Mouse (Mus musculus) limb, embryonic 10.5 days (tissue): ENCODE results near the gene Arsa. TPM values are rescaled to one million over a fixed set of nuclear protein-coding genes. Genes with fewer than 3 reads are reported as not detected.

Experiments used
- polyA plus RNA-seq: library from polyadenylated mRNA; unstranded; fragments of >200 nt; fragmentation: Nextera tagmentation; extraction: Ambion mirVana; gene quantifications from 2 replicates; pipeline ENCODE4 v1.2.1, GENCODE M21; 2016

Gene Arsa
- polyA plus RNA-seq, 1 experiment from 2014 or later: 11.2 TPM

Other genes with a start within 250 kb of the Arsa start
- 71.9 and 80.9 TPM in 2 replicates for gene Sbf1, start 162.1 kb downstream of the Arsa start, polyA plus RNA-seq
- 0.11 and 0.18 TPM in 2 replicates for gene Adm2, start 154.7 kb downstream of the Arsa start, polyA plus RNA-seq
- not detected in 2 replicates for gene Miox, start 143.0 kb downstream of the Arsa start, polyA plus RNA-seq
- 40.8 and 45.1 TPM in 2 replicates for gene Lmf2, start 121.8 kb downstream of the Arsa start, polyA plus RNA-seq
- 197 and 200 TPM in 2 replicates for gene Ncaph2, start 121.7 kb downstream of the Arsa start, polyA plus RNA-seq
- 7.4 and 9.0 TPM in 2 replicates for gene Sco2, start 103.6 kb downstream of the Arsa start, polyA plus RNA-seq
- 1.2 and 1.5 TPM in 2 replicates for gene Tymp, start 100.4 kb downstream of the Arsa start, polyA plus RNA-seq
- gene Odf3b, start 98.1 kb downstream of the Arsa start, polyA plus RNA-seq: 0.39 and 0.53 TPM in 2 replicates
- gene Klhdc7b, start 92.5 kb downstream of the Arsa start, polyA plus RNA-seq: 0.08 TPM in 1 of 2 replicates, not detected in the other
- gene Syce3, start 66.9 kb downstream of the Arsa start, polyA plus RNA-seq: not detected in 2 replicates
- gene Cpt1b, start 51.6 kb downstream of the Arsa start, polyA plus RNA-seq: 1.0 and 1.1 TPM in 2 replicates
- 3.0 and 4.5 TPM in 2 replicates for gene C730034F03Rik, start 47.8 kb downstream of the Arsa start, polyA plus RNA-seq
- gene Gm44502, start 47.7 kb downstream of the Arsa start, polyA plus RNA-seq: not detected in 2 replicates
- 38.6 and 41.9 TPM in 2 replicates for gene Chkb, start 47.5 kb downstream of the Arsa start, polyA plus RNA-seq
- 1.6 and 2.5 TPM in 2 replicates for gene Mapk8ip2, start 23.5 kb downstream of the Arsa start, polyA plus RNA-seq
- gene Shank3, start 22.2 kb upstream of the Arsa start, polyA plus RNA-seq: 2.1 and 2.8 TPM in 2 replicates
- gene Acr, start 90.9 kb upstream of the Arsa start, polyA plus RNA-seq: 0.10 TPM in 1 of 2 replicates, not detected in the other
- 64.8 and 65.6 TPM in 2 replicates for gene Rabl2, start 114.5 kb upstream of the Arsa start, polyA plus RNA-seq